Mouse (Mus musculus): ENCODE results near the gene Aktip. TPM values are rescaled to one million over a fixed set of nuclear protein-coding genes. Genes with fewer than 3 reads are reported as not detected.

The Aktip gene
- polyA plus RNA-seq, 1 experiment from 2014 or later = 96.5 TPM

- no peak for ATAC-seq (ENCODE audit: low FRiP score)
- Histone ChIP-seq H3K4me1 (peaks cover 2% of the 10 kb centered on the region; the same call in 1 of the 2 replicates), H3K4me3 (replicated peaks) (no peak overlapping the region), H3K9ac (no peak overlapping the region), H3K9me3 (no peaks in the 10 kb centered on the region), H3K27me3 (no peaks in the 10 kb centered on the region), H3K4me2 (no peak overlapping the region), H3K36me3 (replicated peaks) (0 out of 2 replicates have a peak, but pooled peaks cover 6% of the 10 kb centered on the region), H3K27ac (no peak overlapping the region)
- WGBS = 75% methylated on average over 3 of the region's 3 CpGs
These were observed 14.5 kb upstream of the Aktip start for GRCm38 (mm10) chr8:91214287-91214686.

- H3K27me3 ChIP-seq = no peaks in the 10 kb centered on the region
- H3K27ac ChIP-seq = no peak overlapping the region
- no peak overlapping the region for H3K4me3 ChIP-seq (replicated peaks)
- H3K9me3 ChIP-seq = no peaks in the 10 kb centered on the region
- H3K4me1 ChIP-seq = peaks cover 2% of the 10 kb centered on the region; the same call in 1 of the 2 replicates
- no peak overlapping the region for H3K4me2 ChIP-seq
- ATAC-seq (ENCODE audit: low FRiP score) = no peak
- 0 out of 2 replicates have a peak, but pooled peaks cover 5% of the 10 kb centered on the region for H3K36me3 ChIP-seq (replicated peaks)
- no peak overlapping the region for H3K9ac ChIP-seq
- WGBS = 92% methylated on average over 2 of the region's 2 CpGs
These were observed 13.2 kb upstream of the Aktip start for GRCm38 (mm10) chr8:91212948-91213347.

- Histone ChIP-seq H3K4me3 (replicated peaks) (no peak overlapping the region), H3K36me3 (replicated peaks) (no peaks in the 10 kb centered on the region), H3K27me3 (no peaks in the 10 kb centered on the region), H3K9ac (no peak overlapping the region), H3K27ac (no peak overlapping the region), H3K4me1 (no peaks in the 10 kb centered on the region), H3K9me3 (no peaks in the 10 kb centered on the region), H3K4me2 (no peak overlapping the region)
- 86% methylated on average over 3 of the region's 3 CpGs for WGBS
- no peak for ATAC-seq (ENCODE audit: low FRiP score)
These were observed 9.9 kb upstream of the Aktip start for GRCm38 (mm10) chr8:91209658-91210057.

GRCm38 (mm10) chr8:91207676-91208075 is 7.9 kb upstream of the Aktip start:
- Histone ChIP-seq H3K4me3 (replicated peaks) (no peak overlapping the region), H3K9ac (no peak overlapping the region), H3K27me3 (no peaks in the 10 kb centered on the region), H3K36me3 (replicated peaks) (no peaks in the 10 kb centered on the region), H3K4me2 (no peak overlapping the region), H3K27ac (no peak overlapping the region), H3K9me3 (no peaks in the 10 kb centered on the region), H3K4me1 (no peaks in the 10 kb centered on the region)
- no peak for ATAC-seq (ENCODE audit: low FRiP score)
- 86% methylated on average over 2 of the region's 2 CpGs for WGBS

- no peak for ATAC-seq (ENCODE audit: low FRiP score)
- Histone ChIP-seq H3K27ac (no peak overlapping the region), H3K4me1 (no peaks in the 10 kb centered on the region)
These were observed 6.1 kb upstream of the Aktip start for GRCm38 (mm10) chr8:91205897-91206296.

GRCm38 (mm10) chr8:91201184-91201583 is 1.4 kb upstream of the Aktip start:
- no peak for ATAC-seq (ENCODE audit: low FRiP score)
- Histone ChIP-seq H3K27me3 (peaks cover 7% of the 10 kb centered on the region; the same call in 1 of the 2 replicates), H3K4me2 (no peak overlapping the region), H3K27ac (no peak overlapping the region), H3K9ac (no peak overlapping the region), H3K36me3 (replicated peaks) (no peaks in the 10 kb centered on the region), H3K4me3 (replicated peaks) (no peak overlapping the region), H3K4me1 (peaks cover 5% of the 10 kb centered on the region; the same call in 1 of the 2 replicates), H3K9me3 (no peaks in the 10 kb centered on the region)
- 75% methylated on average over 2 of the region's 2 CpGs for WGBS

More at GRCm38 (mm10) chr8:91205897-91206296, 6.1 kb upstream of the Aktip start:
- Histone ChIP-seq H3K4me3 (replicated peaks) (no peak overlapping the region), H3K27me3 (no peaks in the 10 kb centered on the region), H3K9me3 (no peaks in the 10 kb centered on the region), H3K9ac (no peak overlapping the region), H3K36me3 (replicated peaks) (no peaks in the 10 kb centered on the region), H3K4me2 (no peak overlapping the region)
- WGBS = 82% methylated on average over 6 of the region's 6 CpGs

GRCm38 (mm10) chr8:91198036-91198435 is 1.7 kb downstream of the Aktip start:
- Histone ChIP-seq H3K4me3 (replicated peaks) (no peak overlapping the region), H3K4me1 (peaks cover 5% of the 10 kb centered on the region; the same call in 1 of the 2 replicates), H3K27me3 (peaks cover 31% of the 10 kb centered on the region), H3K27ac (no peak overlapping the region), H3K4me2 (no peak overlapping the region), H3K9me3 (no peaks in the 10 kb centered on the region), H3K36me3 (replicated peaks) (no peaks in the 10 kb centered on the region), H3K9ac (no peak overlapping the region)
- ATAC-seq (ENCODE audit: low FRiP score) = no peak
- 47% methylated on average over 3 of the region's 3 CpGs for WGBS

GRCm38 (mm10) chr8:91197233-91197632 is 2.5 kb downstream of the Aktip start:
- no peak for ATAC-seq (ENCODE audit: low FRiP score)
- Histone ChIP-seq H3K27me3 (peaks cover 39% of the 10 kb centered on the region), H3K4me2 (no peak overlapping the region), H3K36me3 (replicated peaks) (no peaks in the 10 kb centered on the region), H3K4me1 (peaks cover 5% of the 10 kb centered on the region; the same call in 1 of the 2 replicates), H3K27ac (no peak overlapping the region), H3K9me3 (no peaks in the 10 kb centered on the region), H3K4me3 (replicated peaks) (no peak overlapping the region), H3K9ac (no peak overlapping the region)
- WGBS = 84% methylated on average over 5 of the region's 5 CpGs

GRCm38 (mm10) chr8:91196661-91197060 is 3.1 kb downstream of the Aktip start:
- no peaks in the 10 kb centered on the region for H3K36me3 ChIP-seq (replicated peaks)
- ATAC-seq (ENCODE audit: low FRiP score) = no peak
- no peak overlapping the region for H3K9ac ChIP-seq
- peaks cover 44% of the 10 kb centered on the region for H3K27me3 ChIP-seq
- H3K4me1 ChIP-seq = peaks cover 5% of the 10 kb centered on the region; the same call in 1 of the 2 replicates
- H3K4me2 ChIP-seq = no peak overlapping the region
- H3K4me3 ChIP-seq (replicated peaks) = no peak overlapping the region
- no peaks in the 10 kb centered on the region for H3K9me3 ChIP-seq
- 80% methylated on average over 12 of the region's 12 CpGs for WGBS
- H3K27ac ChIP-seq = no peak overlapping the region

- H3K9me3 ChIP-seq = no peaks in the 10 kb centered on the region
- H3K36me3 ChIP-seq (replicated peaks) = no peaks in the 10 kb centered on the region
- H3K27ac ChIP-seq = no peak overlapping the region
- H3K4me3 ChIP-seq (replicated peaks) = no peak overlapping the region
- H3K9ac ChIP-seq = no peak overlapping the region
- peaks cover 16% of the 10 kb centered on the region for H3K4me1 ChIP-seq
- ATAC-seq (ENCODE audit: low FRiP score) = no peak
- peaks cover 54% of the 10 kb centered on the region for H3K27me3 ChIP-seq
- 91% methylated on average over 2 of the region's 2 CpGs for WGBS
- no peak overlapping the region for H3K4me2 ChIP-seq
These were observed 5.7 kb downstream of the Aktip start for GRCm38 (mm10) chr8:91194081-91194480.

- Histone ChIP-seq H3K9me3 (no peaks in the 10 kb centered on the region), H3K36me3 (replicated peaks) (no peaks in the 10 kb centered on the region), H3K27me3 (peaks cover 65% of the 10 kb centered on the region), H3K4me1 (peaks cover 12% of the 10 kb centered on the region), H3K4me2 (no peak overlapping the region), H3K4me3 (replicated peaks) (no peak overlapping the region), H3K9ac (no peak overlapping the region), H3K27ac (no peak overlapping the region)
- WGBS = 87% methylated on average over 5 of the region's 5 CpGs
- no peak for ATAC-seq (ENCODE audit: low FRiP score)
These were observed 6.8 kb downstream of the Aktip start for GRCm38 (mm10) chr8:91192941-91193340.

GRCm38 (mm10) chr8:91190816-91191340 is 8.9 kb downstream of the Aktip start:
- peak; percentile 84 for ATAC-seq (ENCODE audit: low FRiP score)
- 2% methylated on average over 17 of the region's 17 CpGs for WGBS

GRCm38 (mm10) chr8:91188152-91188551 is 11.6 kb downstream of the Aktip start:
- no peaks in the 10 kb centered on the region for H3K9me3 ChIP-seq
- H3K9ac ChIP-seq = no peak overlapping the region
- H3K4me3 ChIP-seq (replicated peaks) = no peak overlapping the region
- no peak overlapping the region for H3K27ac ChIP-seq
- H3K4me2 ChIP-seq = no peak overlapping the region
- no peaks in the 10 kb centered on the region for H3K36me3 ChIP-seq (replicated peaks)
- WGBS = 76% methylated on average over 10 of the region's 11 CpGs
- H3K4me1 ChIP-seq = peaks cover 11% of the 10 kb centered on the region
- peaks cover 46% of the 10 kb centered on the region for H3K27me3 ChIP-seq
- ATAC-seq (ENCODE audit: low FRiP score) = no peak

More at GRCm38 (mm10) chr8:91190816-91191340, 8.9 kb downstream of the Aktip start:
- Histone ChIP-seq H3K9ac (no peak overlapping the region), H3K4me3 (replicated peaks) (no peak overlapping the region), H3K36me3 (replicated peaks) (no peaks in the 10 kb centered on the region), H3K27ac (no peak overlapping the region), H3K4me2 (peak overlapping the region; percentile 39), H3K4me1 (peaks cover 11% of the 10 kb centered on the region), H3K27me3 (peaks cover 69% of the 10 kb centered on the region), H3K9me3 (no peaks in the 10 kb centered on the region)

Measured in forebrain, embryonic 12.5 days (tissue).